Mouse (Mus musculus) brown adipose tissue, adult 24 weeks (tissue): Measurements from ENCODE around the gene Foxc1. TPM values are rescaled to one million over a fixed set of nuclear protein-coding genes. Genes with fewer than 3 reads are reported as not detected.

Experiments used
- H3K27ac ChIP-seq: fragments of 200-500 bp; replicated peaks from 2 replicates; pipeline ENCODE4 v1.5.1; 2012; ENCODE audit warnings: low read depth, mild to moderate bottlenecking, low read length
- H3K4me1 ChIP-seq: fragments of 200-500 bp; 2 replicates; pipeline ENCODE4 v1.6.1; 2012; ENCODE audit warnings: low read length, mixed read lengths; ENCODE audit not compliant: control insufficient read depth, insufficient read depth, insufficient read length
- H3K4me3 ChIP-seq: fragments of 200-500 bp; 2 replicates; pipeline ENCODE4 v1.5.1; 2012; ENCODE audit warnings: low read depth, mild to moderate bottlenecking, low read length, moderate library complexity; ENCODE audit not compliant: insufficient read depth
- polyA plus RNA-seq: library from polyadenylated mRNA; stranded (reverse); fragments of >200 nt; gene quantifications from 2 replicates; pipeline ENCODE4 v1.2.4, GENCODE M21; 2012; ENCODE audit not compliant: missing spikeins, insufficient read depth, insufficient read length

Gene Foxc1
- polyA plus RNA-seq, 1 experiment = 0.24 TPM

DNA sequence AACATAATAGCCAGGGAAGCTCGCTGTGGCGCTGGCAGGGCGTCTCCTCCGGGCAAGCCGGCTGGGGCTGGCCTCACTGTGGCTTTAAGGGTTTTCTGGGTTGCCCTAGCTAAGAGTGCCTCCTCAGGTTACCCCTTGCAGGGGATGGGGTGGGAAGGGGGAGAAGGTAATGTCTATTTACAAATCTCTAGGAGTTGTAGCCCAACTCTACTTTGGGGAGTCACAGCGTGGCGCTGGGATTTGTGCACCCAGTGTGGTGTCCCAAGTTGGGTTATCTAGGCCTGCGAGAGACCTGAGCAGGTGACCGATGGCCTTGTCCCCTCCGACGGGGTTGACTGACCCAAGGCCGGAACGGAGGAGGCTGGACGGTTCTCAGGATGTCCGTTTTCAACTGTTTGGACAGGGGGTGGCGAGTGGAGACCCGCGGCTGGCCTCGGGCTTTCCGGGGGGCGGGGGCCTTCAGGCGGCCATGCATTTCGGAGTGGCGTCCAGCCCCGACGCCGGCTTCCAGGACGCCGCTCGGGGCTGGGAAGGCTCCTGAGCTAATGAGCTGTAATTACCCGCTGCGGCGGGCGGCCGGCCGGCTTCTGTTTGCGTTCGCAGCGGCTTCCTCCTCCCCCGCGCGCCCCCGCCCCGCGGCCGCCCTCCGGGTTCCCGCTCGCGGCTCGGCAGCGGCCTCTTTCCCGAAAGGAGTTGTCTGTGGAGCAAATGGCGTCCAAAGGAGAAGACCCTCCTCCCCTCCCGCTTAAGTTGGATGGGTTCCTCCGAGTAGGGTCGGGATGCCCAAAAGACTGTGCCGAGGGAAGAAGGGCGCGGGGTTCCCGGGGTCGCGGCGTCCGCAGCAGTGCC lies 4.5 kb downstream of the Foxc1 start:
- H3K4me1 ChIP-seq = no peaks in the 10 kb centered on the region
- H3K4me3 ChIP-seq = peak overlapping the region; percentile 52
- H3K27ac ChIP-seq = no peak overlapping the region

DNA sequence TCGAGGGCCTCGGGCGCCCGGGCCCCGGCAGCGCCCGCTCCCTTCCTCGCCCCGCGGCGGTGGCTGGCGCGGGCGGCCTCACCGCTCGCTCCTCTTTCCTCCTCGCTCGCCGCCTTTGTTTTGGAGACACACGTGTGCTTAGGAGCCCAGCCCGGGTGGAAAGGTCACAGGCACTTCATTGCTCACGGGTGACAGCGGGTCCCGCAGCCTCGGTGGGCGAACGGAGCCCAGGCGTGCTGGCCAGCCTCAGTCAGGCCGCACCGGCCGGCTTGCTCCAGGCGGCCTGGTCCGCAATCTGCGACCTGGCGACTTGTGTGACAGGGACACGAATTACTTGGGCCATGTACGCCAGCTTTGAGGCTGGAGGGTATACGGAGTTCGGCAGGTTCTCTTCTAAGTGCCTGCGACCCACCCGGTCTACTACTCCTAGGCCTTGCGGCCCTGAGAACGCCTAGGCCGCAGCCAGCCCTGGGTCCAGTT lies 5.1 kb downstream of the Foxc1 start:
- Histone ChIP-seq H3K27ac (no peak overlapping the region), H3K4me1 (no peaks in the 10 kb centered on the region), H3K4me3 (peak overlapping the region; percentile 52)

DNA sequence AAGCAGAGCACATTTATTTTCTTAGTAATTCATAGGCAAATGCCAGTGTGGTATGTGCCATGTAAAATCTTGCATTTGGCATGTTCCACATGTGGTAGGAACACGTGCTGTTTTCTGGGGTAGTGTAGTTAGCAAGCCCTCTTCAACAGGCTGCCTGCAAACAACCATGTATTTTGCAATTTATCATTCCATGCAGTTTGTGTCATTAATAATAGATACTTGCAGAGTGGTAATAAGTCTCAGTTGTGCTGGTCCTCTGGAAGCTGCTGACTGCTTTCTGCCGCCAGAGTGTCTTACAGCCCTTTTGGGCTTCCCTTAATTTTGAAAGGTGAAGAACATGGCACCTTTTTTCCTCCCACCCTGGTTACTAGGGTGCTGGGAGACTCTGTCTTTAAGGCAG lies 6.3 kb downstream of the Foxc1 start:
- Histone ChIP-seq H3K27ac (no peak overlapping the region), H3K4me1 (no peaks in the 10 kb centered on the region), H3K4me3 (no peak overlapping the region)

DNA sequence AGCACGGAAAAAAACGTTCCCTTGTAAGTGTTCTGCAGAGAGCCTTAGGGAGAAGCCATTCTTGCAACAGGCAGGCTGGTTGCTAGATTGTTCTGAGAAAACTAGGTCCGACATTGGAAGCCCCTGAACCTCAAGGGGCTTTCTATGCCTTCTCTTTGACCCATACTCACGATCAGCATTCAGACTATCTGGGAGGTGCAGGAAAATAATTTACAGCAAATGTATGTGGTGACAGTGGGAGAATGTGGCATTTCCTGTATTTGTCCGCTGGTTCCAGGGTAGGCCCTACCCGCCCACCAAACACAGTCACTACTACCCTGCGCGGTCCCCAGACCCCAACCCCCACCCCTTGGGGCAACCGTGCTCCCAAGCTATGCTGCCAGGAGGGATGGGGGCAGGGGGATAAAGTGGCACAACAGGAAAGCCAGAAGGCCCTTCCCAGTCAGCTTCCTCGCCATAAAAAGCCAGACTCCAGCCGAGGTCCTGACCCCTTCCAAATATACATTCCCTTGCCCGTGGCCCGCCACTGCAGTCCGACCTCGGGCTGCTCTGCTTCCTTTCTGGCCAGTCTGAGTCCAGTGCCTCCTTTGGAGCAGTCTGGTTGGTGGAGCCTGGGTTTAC lies 9.1 kb downstream of the Foxc1 start:
- H3K27ac ChIP-seq = no peak overlapping the region
- no peak overlapping the region for H3K4me3 ChIP-seq

DNA sequence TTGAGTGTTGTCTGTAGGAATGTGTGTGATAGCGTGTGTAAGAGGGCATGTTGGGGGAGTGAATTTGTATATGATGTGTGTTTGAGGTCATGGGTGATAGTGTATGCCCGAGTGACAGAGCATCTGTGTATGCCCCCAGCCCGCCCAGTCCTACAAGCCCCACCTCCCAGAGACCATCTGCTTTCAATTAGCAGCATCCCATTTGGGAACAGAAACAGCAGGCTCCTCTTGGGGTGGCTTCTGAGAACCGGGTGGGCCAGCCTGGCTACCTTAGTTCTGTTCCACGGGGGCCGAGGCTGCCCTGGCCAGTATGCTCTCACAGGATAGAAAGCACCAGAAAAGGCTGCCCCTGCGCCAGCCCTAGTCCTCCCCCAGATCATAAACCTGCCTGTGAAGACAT lies 11.9 kb downstream of the Foxc1 start:
- H3K27ac ChIP-seq = no peak overlapping the region
- no peak overlapping the region for H3K4me3 ChIP-seq
- H3K4me1 ChIP-seq = peaks cover 5% of the 10 kb centered on the region

More for the DNA sequence above, 9.1 kb downstream of the Foxc1 start:
- no peaks in the 10 kb centered on the region; the same call in 1 of the 2 replicates for H3K4me1 ChIP-seq

DNA sequence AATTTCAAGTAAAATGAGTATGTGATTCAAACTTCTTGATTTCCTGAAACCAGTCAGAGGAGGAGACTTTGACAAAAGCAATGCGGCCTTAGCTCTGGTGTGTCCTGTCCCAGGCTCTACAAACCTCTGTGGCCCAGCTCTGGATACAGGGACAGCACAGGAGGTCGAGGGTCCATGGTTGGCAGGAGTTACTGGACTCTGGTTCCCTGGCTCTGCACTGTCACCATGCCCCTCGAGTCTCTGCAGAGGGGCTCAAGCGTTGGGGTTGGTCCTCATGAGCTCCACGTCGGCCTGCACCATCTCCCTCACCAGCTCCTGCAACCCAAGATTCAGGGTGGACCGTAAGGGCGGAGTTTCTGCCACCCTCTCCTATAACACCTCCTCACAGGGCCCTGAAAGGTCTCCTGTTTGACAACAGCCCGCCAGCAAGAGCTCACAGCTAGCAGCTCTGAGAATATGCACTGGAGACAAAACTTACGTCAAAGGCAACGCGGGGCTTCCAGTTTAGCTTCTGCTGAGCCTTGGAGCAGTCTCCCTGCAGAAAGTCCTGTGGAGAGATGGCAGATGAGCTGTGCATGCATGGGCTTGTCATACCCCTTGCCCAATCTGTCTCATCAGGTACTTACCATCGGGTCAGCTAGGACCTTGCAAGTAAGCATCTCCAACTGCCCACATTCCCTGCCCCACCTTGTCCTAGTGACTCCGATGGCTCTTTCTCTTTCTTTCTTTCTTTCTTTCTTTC lies 13.4 kb downstream of the Foxc1 start:
- Histone ChIP-seq H3K4me1 (peaks cover 5% of the 10 kb centered on the region), H3K27ac (no peak overlapping the region), H3K4me3 (no peak overlapping the region)

DNA sequence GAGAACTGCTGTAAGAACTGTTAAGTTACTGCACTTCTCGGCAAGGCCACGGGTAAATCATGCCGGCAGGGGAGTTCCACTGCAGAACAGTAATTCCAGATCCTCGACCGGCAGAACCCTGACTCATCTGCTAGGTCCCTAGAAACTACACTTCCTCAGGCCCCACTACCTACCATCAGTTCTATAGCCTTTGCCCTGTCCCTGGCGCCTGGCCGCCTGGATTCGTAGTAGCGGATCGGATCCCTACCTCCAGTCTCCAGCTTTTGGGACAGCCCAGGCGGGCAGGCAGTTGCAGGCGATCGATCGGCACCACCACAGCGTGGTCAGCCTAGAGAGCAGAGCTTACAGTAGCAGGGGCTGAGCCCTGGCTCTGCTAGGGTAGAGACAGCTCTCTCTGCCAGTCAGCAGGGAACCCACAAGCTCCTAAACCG lies 14.2 kb downstream of the Foxc1 start:
- Histone ChIP-seq H3K4me3 (peak overlapping the region; percentile 44), H3K4me1 (peaks cover 5% of the 10 kb centered on the region), H3K27ac (no peak overlapping the region)

DNA sequence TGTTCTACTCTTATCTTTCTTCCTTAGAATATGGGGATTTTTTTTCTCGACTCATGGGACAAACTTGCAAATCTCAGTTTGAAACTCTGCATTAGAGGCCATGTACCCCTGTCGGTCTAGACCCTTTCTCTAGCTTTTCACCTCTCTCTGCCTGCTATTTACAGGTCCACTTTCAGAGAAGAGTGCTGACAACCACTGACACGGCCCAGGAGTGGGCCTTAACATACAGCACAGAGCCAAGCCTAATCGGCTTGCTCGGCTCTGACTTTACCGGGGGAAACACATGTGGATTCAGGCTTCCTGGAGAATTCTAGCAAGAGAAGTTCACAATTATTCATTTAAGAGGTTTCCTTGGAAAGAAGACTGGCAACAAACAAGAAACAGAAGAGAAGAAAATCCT lies 14.6 kb downstream of the Foxc1 start:
- Histone ChIP-seq H3K27ac (no peak overlapping the region), H3K4me3 (peak overlapping the region; percentile 44), H3K4me1 (peaks cover 5% of the 10 kb centered on the region)

DNA sequence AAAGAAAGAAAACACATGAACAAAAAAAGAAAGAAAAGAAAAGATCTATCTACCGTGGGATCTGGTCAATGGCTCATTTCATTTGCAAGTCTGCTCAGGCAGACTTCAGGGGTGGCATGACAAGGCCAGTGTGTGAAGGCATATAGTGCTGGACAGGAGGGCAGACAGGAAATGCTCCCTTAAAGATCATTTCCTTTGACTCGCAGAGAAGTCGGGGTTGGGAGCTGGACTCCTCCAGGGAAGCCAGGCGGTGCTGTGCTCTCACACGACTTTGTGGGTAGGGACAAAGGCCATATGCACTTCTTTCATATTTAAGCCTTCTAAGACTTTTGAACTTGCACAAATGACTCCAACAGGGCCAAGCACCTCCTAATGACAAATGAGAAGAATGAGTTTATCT lies 16.9 kb downstream of the Foxc1 start:
- H3K4me3 ChIP-seq = no peak overlapping the region

DNA sequence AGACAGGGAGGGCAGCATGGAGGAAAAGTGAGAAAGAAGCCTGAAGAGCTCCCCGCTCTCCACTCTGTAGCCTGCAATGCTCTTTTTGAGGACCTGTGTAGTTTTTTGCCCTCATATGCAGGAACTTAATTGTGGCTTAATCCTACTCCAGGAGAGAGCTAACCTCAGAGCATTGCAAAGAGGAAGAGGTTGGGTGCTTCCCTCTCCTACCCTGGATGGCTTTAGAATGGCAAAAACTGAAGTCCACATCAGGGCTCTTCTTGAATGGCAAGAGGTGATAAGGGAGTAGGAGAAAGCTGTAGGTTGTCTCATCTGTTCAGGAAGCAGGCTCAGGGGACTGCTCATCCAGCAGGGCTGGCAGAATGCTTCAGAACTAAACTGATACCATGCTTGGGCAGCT lies 18.7 kb downstream of the Foxc1 start:
- peaks cover 5% of the 10 kb centered on the region; the same call in 1 of the 2 replicates for H3K4me1 ChIP-seq

More for the DNA sequence above, 16.9 kb downstream of the Foxc1 start:
- Histone ChIP-seq H3K27ac (no peak overlapping the region), H3K4me1 (peaks cover 5% of the 10 kb centered on the region)

DNA sequence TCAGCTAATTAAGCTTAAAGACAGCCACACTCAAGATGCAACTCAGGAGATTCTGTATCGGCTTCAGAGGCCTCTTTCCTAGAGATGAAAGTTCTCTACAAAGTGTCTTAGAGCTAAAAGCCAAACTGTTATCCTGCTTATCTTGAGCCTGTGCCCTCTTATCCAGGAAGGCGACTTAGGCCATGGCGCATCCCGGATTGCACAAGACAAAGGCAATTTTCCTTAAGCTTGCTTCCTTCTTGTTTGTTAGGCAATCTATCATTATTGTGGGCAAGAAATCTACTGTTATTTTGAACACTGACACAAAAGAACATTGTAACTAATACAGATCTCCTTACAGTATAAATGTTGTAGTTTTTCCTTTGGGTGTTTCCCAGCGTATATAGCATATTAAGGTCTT lies 20.7 kb downstream of the Foxc1 start:
- Histone ChIP-seq H3K4me1 (no peaks in the 10 kb centered on the region), H3K27ac (no peak overlapping the region), H3K4me3 (no peak overlapping the region)

More for the DNA sequence above, 18.7 kb downstream of the Foxc1 start:
- Histone ChIP-seq H3K4me3 (no peak overlapping the region), H3K27ac (no peak overlapping the region)

DNA sequence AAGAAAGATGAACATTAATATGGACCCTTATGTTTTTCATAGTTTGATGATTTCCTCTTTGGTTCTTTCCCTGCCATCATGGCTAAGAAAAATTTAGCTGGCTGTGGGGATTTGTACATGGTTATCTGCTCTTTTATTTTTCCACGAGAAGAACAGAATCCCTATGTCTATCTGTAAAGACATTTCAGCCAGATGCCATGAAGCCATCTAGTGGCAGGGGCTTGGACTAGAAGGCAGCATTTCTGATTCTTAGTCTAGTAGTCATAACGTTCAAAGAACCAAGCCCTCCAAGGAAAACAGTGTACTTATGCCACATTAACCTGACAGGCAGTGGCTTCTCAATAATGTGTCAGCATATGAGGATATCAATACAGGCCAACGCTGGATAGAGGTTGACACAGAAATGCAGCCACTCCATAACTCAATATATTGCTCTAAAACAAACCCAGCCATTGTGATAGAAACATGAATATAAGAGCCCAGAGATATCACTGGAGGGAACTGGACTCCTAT lies 21.4 kb downstream of the Foxc1 start:
- H3K27ac ChIP-seq = no peak overlapping the region
- H3K4me3 ChIP-seq = no peak overlapping the region
- H3K4me1 ChIP-seq = no peaks in the 10 kb centered on the region

DNA sequence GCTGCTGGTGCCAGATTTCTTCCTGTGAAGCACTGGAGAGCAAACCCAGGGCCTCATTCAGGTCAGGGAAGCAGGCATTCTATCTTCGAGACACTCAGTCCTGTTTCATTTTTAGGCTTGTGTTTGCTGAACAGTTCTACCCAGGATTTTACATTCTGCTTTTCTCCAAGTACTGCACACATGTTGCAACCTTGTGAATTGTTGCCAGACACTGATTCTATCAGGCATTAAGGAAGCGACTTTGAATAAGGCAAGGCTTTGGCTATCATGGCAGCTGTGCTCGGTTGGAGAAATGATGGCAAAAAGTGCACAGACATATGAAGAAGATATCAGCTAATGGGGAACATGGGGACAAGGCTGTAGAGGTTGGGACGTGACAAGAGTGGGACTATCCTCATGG lies 22.0 kb downstream of the Foxc1 start:
- Histone ChIP-seq H3K4me1 (no peaks in the 10 kb centered on the region), H3K27ac (no peak overlapping the region), H3K4me3 (no peak overlapping the region)

DNA sequence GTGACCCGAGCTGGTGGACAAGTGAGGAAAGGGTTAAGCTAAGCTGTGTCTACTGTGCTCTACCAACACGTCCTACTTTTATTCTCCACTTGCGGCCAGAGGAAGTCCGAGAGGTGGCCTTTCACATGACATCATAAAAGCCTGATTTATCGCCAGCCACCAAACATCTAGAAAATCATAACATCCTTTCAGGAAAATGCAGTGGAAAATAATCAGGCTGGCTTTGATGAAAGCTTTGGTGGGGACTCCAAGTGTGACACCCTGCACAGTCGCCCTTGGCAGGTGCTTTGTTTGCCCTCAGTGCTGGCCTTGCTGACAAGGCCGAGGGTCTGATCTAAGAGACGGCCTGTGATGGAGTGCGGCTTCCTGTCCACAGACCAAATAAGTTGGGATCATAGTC lies 23.9 kb downstream of the Foxc1 start:
- no peaks in the 10 kb centered on the region for H3K4me1 ChIP-seq
- no peak overlapping the region for H3K4me3 ChIP-seq
- H3K27ac ChIP-seq = no peak overlapping the region

DNA sequence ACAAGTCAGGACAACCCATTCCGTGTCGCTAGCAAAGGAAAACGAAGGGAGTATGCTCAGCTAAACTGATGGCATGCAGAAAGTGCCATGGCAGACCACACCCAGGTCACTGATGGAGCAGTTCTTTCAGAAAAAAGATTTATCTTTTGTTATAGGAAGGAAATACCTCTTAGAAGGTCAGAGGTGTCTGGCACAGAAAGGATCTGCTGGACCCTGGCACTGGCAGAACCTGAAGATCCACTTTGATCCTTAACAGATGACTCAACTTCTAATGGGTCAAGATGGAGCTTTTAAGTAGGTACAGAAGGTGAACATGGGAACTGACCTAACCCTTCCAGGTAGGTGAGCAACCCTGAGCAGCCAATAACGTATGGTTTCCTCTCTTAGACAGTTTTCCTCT lies 29.4 kb downstream of the Foxc1 start:
- Histone ChIP-seq H3K4me1 (no peaks in the 10 kb centered on the region), H3K27ac (no peak overlapping the region), H3K4me3 (no peak overlapping the region)
